Mouse (Mus musculus): ENCODE data around the gene Trak2. TPM values are rescaled to one million over a fixed set of nuclear protein-coding genes. Genes with fewer than 3 reads are reported as not detected.

The Trak2 gene
- polyA plus RNA-seq (2015; fragmentation: Nextera tagmentation; extraction: Ambion mirVana): 13.6 and 14.0 TPM in 2 replicates

DNA sequence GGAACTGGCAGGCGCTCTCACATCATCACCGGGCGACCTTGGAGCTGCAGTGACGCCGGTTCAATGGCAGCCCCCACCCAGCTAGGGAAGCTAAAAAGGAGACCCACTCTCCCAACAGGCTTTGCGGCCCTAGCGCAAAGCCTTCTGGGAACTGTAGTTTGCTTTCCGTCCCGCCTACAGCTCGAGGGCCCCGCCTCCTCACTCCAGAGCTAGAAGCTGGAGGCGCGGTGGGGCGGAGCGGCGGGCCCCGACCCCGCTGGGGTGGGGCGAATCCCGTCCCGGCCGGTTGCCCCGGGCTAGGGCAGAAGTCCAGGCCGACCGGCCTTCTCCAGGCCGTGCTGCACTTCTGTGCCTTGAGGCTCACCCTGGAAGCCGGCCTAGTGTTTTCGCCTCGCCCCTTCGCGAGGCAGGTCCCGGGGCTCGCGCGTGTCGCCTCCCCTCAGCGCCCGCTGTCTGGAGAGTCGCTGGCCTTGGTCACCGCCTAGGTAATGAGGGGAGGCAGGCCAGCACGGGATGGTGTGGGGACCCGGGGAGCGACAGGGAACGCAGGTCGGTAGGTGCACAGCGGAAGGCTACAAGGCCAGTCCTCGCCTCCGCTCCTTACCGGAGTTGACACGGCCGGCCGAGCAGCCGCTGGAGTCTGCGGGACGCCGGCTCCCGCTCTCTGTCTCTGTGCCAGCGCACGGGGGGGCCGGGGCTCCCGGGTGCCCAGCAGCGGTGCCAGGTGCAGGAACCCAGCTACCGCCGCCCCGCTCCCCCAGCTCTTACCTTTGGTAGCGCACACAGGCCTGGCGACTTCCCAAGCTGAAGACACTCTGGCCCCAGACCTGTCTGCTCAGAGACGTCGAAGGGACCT lies at the start of gene Trak2, which contains the start of gene Stradb:
Gene Trak2, minus strand, starts transcription at position 65 of the 856 bp plus-strand sequence.
Gene Stradb, plus strand, starts transcription at position 157 of the 856 bp plus-strand sequence.
- H3K9ac ChIP-seq (ENCODE audit: low read length): peak within 1 kb of the TSS; percentile 93
- H3K4me3 ChIP-seq (ENCODE audit: low read length): peak within 1 kb of the TSS; percentile 91
- ATAC-seq (ENCODE audit: low read depth): peak; percentile 98
- no peaks in the 10 kb centered on the region for H3K27me3 ChIP-seq (ENCODE audit: control insufficient read depth, insufficient read depth, low read depth, low read length)
- H3K36me3 ChIP-seq (ENCODE audit: control insufficient read depth, insufficient read depth, low read length): peaks cover 3% of the 10 kb centered on the region; the same call in 1 of the 2 replicates
- H3K4me2 ChIP-seq (ENCODE audit: low read depth, low read length): peak within 1 kb of the TSS; percentile 86
- H3K9me3 ChIP-seq (ENCODE audit: control insufficient read depth, low read length): no peaks in the 10 kb centered on the region
- H3K27ac ChIP-seq (ENCODE audit: low read length): peak within 1 kb of the TSS; percentile 81
- peaks cover 15% of the 10 kb centered on the region; the same call in 1 of the 2 replicates for H3K4me1 ChIP-seq (replicated peaks; ENCODE audit: control insufficient read depth, insufficient read depth, low read length)
- under 1% methylated on average over 67 of the region's 69 CpGs for WGBS

DNA sequence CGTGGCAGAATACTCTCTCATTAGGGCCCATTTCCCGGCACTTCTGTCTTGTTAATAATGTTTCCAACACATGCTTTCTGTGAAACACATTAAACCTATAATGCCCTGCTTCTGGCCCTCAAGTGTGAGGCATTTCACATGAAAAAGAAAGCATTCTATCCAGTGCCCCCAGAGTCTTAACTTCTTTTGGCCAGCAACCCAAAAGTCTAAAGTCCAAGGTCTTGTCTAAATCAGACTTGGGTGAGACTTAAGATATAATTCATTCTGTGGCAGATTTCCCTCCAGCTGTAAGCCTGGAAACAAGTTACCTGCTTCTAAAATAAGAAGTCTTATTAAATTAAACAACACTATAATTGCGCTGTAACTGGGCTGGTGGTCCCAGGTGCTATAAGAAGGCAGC lies 48.3 kb upstream of the Trak2 start:
- Histone ChIP-seq H3K36me3 (ENCODE audit: control insufficient read depth, insufficient read depth, low read length) (no peaks in the 10 kb centered on the region), H3K4me1 (replicated peaks; ENCODE audit: control insufficient read depth, insufficient read depth, low read length) (no peaks in the 10 kb centered on the region), H3K27me3 (ENCODE audit: control insufficient read depth, insufficient read depth, low read depth, low read length) (no peaks in the 10 kb centered on the region), H3K4me2 (ENCODE audit: low read depth, low read length) (no peak overlapping the region), H3K9ac (ENCODE audit: low read length) (no peak overlapping the region), H3K27ac (ENCODE audit: low read length) (no peak overlapping the region), H3K9me3 (ENCODE audit: control insufficient read depth, low read length) (no peaks in the 10 kb centered on the region), H3K4me3 (ENCODE audit: low read length) (no peak overlapping the region)
- ATAC-seq (ENCODE audit: low read depth): no peak
- 73% methylated on average over 3 of the region's 3 CpGs for WGBS

DNA sequence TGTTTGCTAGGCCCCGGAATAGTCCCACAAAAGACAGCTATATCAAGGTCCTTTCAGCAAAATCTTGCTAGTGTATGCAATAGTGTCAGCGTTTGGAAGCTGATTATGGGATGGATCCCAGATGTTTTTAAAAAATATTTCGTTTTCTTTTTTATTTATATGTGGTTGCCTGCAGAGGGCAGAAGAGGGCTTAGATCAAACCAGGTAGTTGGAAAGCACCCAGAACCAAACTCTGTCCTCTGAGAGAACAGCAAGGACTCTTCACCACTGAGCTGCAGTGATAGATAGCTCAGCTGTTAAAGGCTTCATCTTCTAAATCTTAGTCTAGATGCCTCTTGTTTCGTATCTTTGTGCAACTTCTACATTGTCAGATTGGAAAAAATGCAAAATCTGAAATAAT lies 36.0 kb upstream of the Trak2 start:
- H3K4me3 ChIP-seq (ENCODE audit: low read length): no peak overlapping the region
- H3K27ac ChIP-seq (ENCODE audit: low read length): no peak overlapping the region
- H3K9ac ChIP-seq (ENCODE audit: low read length): no peak overlapping the region
- no peak overlapping the region for H3K4me2 ChIP-seq (ENCODE audit: low read depth, low read length)
- H3K36me3 ChIP-seq (ENCODE audit: control insufficient read depth, insufficient read depth, low read length): no peaks in the 10 kb centered on the region
- no peaks in the 10 kb centered on the region for H3K9me3 ChIP-seq (ENCODE audit: control insufficient read depth, low read length)
- ATAC-seq (ENCODE audit: low read depth): no peak
- H3K27me3 ChIP-seq (ENCODE audit: control insufficient read depth, insufficient read depth, low read depth, low read length): no peaks in the 10 kb centered on the region
- H3K4me1 ChIP-seq (replicated peaks; ENCODE audit: control insufficient read depth, insufficient read depth, low read length): no peaks in the 10 kb centered on the region
- WGBS: 22% methylated on average over 4 of the region's 4 CpGs

GRCm38 (mm10) chr1:58995313-58995712 lies 22.1 kb upstream of the Trak2 start:
- no peak for ATAC-seq (ENCODE audit: low read depth)
- Histone ChIP-seq H3K4me3 (ENCODE audit: low read length) (no peak overlapping the region), H3K4me1 (replicated peaks; ENCODE audit: control insufficient read depth, insufficient read depth, low read length) (no peaks in the 10 kb centered on the region), H3K27ac (ENCODE audit: low read length) (no peak overlapping the region), H3K9ac (ENCODE audit: low read length) (no peak overlapping the region), H3K9me3 (ENCODE audit: control insufficient read depth, low read length) (no peaks in the 10 kb centered on the region), H3K4me2 (ENCODE audit: low read depth, low read length) (no peak overlapping the region), H3K27me3 (ENCODE audit: control insufficient read depth, insufficient read depth, low read depth, low read length) (no peaks in the 10 kb centered on the region), H3K36me3 (ENCODE audit: control insufficient read depth, insufficient read depth, low read length) (peaks cover 3% of the 10 kb centered on the region; the same call in 1 of the 2 replicates)
- 80% methylated on average over 5 of the region's 5 CpGs for WGBS

DNA sequence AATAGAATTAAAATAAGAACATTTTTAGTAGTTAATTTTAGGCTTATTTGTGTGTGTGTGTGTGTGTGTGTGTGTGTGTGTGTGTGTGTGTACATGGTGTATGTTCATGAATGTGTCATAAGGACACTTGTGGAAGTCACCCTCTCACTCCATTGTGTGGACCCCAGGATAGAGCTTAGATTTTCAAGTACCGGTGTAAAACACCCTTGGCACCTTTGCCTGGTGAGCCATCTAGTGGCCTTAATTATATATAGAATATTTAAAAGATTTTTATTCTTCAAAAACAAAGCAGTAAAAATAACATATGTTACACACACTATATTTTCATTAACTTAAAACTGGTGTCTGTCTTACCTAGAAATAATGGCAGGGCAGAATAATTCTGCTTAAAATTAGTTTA lies 20.5 kb upstream of the Trak2 start:
- no peak for ATAC-seq (ENCODE audit: low read depth)
- WGBS: 20% methylated on average over 1 of the region's 1 CpGs

GRCm38 (mm10) chr1:58993144-58993543 lies 19.9 kb upstream of the Trak2 start:
- peaks cover 7% of the 10 kb centered on the region; the same call in 1 of the 2 replicates for H3K36me3 ChIP-seq (ENCODE audit: control insufficient read depth, insufficient read depth, low read length)
- WGBS: 86% methylated on average over 7 of the region's 7 CpGs
- H3K4me2 ChIP-seq (ENCODE audit: low read depth, low read length): no peak overlapping the region
- H3K4me1 ChIP-seq (replicated peaks; ENCODE audit: control insufficient read depth, insufficient read depth, low read length): no peaks in the 10 kb centered on the region
- H3K27ac ChIP-seq (ENCODE audit: low read length): no peak overlapping the region
- H3K9me3 ChIP-seq (ENCODE audit: control insufficient read depth, low read length): no peaks in the 10 kb centered on the region
- H3K9ac ChIP-seq (ENCODE audit: low read length): no peak overlapping the region
- no peaks in the 10 kb centered on the region for H3K27me3 ChIP-seq (ENCODE audit: control insufficient read depth, insufficient read depth, low read depth, low read length)
- no peak overlapping the region for H3K4me3 ChIP-seq (ENCODE audit: low read length)
- no peak for ATAC-seq (ENCODE audit: low read depth)

More for the DNA sequence above, 20.5 kb upstream of the Trak2 start:
- Histone ChIP-seq H3K9me3 (ENCODE audit: control insufficient read depth, low read length) (no peaks in the 10 kb centered on the region), H3K36me3 (ENCODE audit: control insufficient read depth, insufficient read depth, low read length) (peaks cover 7% of the 10 kb centered on the region; the same call in 1 of the 2 replicates), H3K27me3 (ENCODE audit: control insufficient read depth, insufficient read depth, low read depth, low read length) (no peaks in the 10 kb centered on the region), H3K9ac (ENCODE audit: low read length) (no peak overlapping the region), H3K4me2 (ENCODE audit: low read depth, low read length) (no peak overlapping the region), H3K4me1 (replicated peaks; ENCODE audit: control insufficient read depth, insufficient read depth, low read length) (no peaks in the 10 kb centered on the region), H3K27ac (ENCODE audit: low read length) (no peak overlapping the region), H3K4me3 (ENCODE audit: low read length) (no peak overlapping the region)

DNA sequence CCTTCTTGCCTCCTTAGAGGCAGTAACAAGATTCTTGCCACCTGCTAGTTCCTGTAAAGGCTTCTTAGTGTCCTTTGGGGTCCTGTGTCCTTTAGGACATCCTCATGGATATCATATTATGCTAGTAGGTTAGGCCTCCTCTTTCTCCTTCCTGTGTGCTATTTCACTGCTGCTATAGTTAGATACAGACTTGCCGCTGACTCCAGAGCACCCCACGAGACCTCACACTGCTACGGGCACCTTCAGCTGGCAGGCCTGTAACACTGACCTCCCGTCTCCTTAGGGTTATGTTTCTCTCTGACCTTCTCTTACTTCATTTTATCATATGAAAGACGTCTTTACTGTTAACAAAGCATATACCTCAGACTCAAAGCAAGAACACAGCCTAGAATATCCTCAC lies 11.4 kb upstream of the Trak2 start:
- no peaks in the 10 kb centered on the region for H3K4me1 ChIP-seq (replicated peaks; ENCODE audit: control insufficient read depth, insufficient read depth, low read length)
- WGBS: 81% methylated on average over 5 of the region's 5 CpGs
- no peak overlapping the region for H3K27ac ChIP-seq (ENCODE audit: low read length)
- ATAC-seq (ENCODE audit: low read depth): no peak
- H3K9me3 ChIP-seq (ENCODE audit: control insufficient read depth, low read length): no peaks in the 10 kb centered on the region
- no peak overlapping the region for H3K9ac ChIP-seq (ENCODE audit: low read length)
- no peaks in the 10 kb centered on the region for H3K27me3 ChIP-seq (ENCODE audit: control insufficient read depth, insufficient read depth, low read depth, low read length)
- peaks cover 14% of the 10 kb centered on the region for H3K36me3 ChIP-seq (ENCODE audit: control insufficient read depth, insufficient read depth, low read length)
- no peak overlapping the region for H3K4me2 ChIP-seq (ENCODE audit: low read depth, low read length)
- no peak overlapping the region for H3K4me3 ChIP-seq (ENCODE audit: low read length)

DNA sequence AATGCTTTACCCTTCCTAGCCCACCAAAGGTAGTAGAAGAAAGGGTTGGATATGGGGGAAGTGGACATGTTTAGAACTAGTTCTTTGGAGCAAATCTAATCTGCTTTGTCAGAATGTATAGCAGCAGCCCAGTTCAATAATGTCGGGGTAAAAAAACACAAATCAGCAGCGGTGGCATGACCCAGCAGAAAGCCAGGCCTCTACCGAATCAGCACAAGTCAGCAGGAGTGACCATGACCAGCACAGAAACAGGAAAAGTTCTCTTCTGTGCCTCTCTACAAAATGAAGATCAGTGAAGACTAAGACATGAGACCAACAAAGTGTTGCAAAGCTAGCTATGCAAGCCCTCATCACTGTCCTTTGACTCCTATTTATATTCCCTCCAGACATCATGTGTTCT lies 9.0 kb upstream of the Trak2 start:
- Histone ChIP-seq H3K36me3 (ENCODE audit: control insufficient read depth, insufficient read depth, low read length) (peaks cover 18% of the 10 kb centered on the region), H3K4me2 (ENCODE audit: low read depth, low read length) (no peak overlapping the region), H3K4me3 (ENCODE audit: low read length) (no peak overlapping the region), H3K27me3 (ENCODE audit: control insufficient read depth, insufficient read depth, low read depth, low read length) (no peaks in the 10 kb centered on the region), H3K4me1 (replicated peaks; ENCODE audit: control insufficient read depth, insufficient read depth, low read length) (no peaks in the 10 kb centered on the region), H3K27ac (ENCODE audit: low read length) (no peak overlapping the region), H3K9ac (ENCODE audit: low read length) (no peak overlapping the region), H3K9me3 (ENCODE audit: control insufficient read depth, low read length) (no peaks in the 10 kb centered on the region)
- WGBS: 86% methylated on average over 3 of the region's 3 CpGs
- ATAC-seq (ENCODE audit: low read depth): no peak

GRCm38 (mm10) chr1:58972851-58973365 lies 322 bp downstream of the Trak2 start:
- peak overlapping the region; percentile 93 for H3K9ac ChIP-seq (ENCODE audit: low read length)
- peaks cover 3% of the 10 kb centered on the region; the same call in 1 of the 2 replicates for H3K36me3 ChIP-seq (ENCODE audit: control insufficient read depth, insufficient read depth, low read length)
- peak overlapping the region; percentile 48 for H3K27ac ChIP-seq (ENCODE audit: low read length)
- no peaks in the 10 kb centered on the region for H3K27me3 ChIP-seq (ENCODE audit: control insufficient read depth, insufficient read depth, low read depth, low read length)
- H3K4me2 ChIP-seq (ENCODE audit: low read depth, low read length): peak overlapping the region; percentile 65
- peaks cover 15% of the 10 kb centered on the region; the same call in 1 of the 2 replicates for H3K4me1 ChIP-seq (replicated peaks; ENCODE audit: control insufficient read depth, insufficient read depth, low read length)
- H3K9me3 ChIP-seq (ENCODE audit: control insufficient read depth, low read length): no peaks in the 10 kb centered on the region
- under 1% methylated on average over 28 of the region's 28 CpGs for WGBS
- H3K4me3 ChIP-seq (ENCODE audit: low read length): peak overlapping the region; percentile 91
- peak; percentile 32 for ATAC-seq (ENCODE audit: low read depth)
